Mouse (Mus musculus) Patski (cell line): Measurements from ENCODE around the gene Dnajc7. TPM values are rescaled to one million over a fixed set of nuclear protein-coding genes. Genes with fewer than 3 reads are reported as not detected.

Experiments
- ATAC-seq: fragments of 100-300 bp; one replicate; pipeline ENCODE4 v1.8.0; 2021
- CTCF ChIA-PET: fragments of 350-600 bp; sonication (Branson Sonifier 250); formaldehyde crosslinking; loops from one replicate; lab custom pipeline; 2022; ENCODE audit warnings: inconsistent platforms; lab: Charles Lee
- POLR2A ChIA-PET: fragments of 350-600 bp; sonication (Branson Sonifier 250); formaldehyde crosslinking; loops from one replicate; lab custom pipeline; 2022; ENCODE audit warnings: antibody characterized with exemption, inconsistent platforms; lab: Charles Lee
- DNase-seq: peaks from one replicate; pipeline ENCODE4 v3.0.0-alpha.2; 2011; ENCODE audit warnings: low read depth, low spot score
- H3K27me3 ChIP-seq: fragments of 371-371 bp; one replicate; pipeline ENCODE4 v1.5.1; 2021
- CTCF ChIP-seq: fragments of 100-300 bp; IDR thresholded peaks from one replicate; pipeline ENCODE4 v1.5.1; 2021
- in situ Hi-C: fragments of 300-500 bp; cut with MboI; formaldehyde crosslinking; loops from 3 replicates; pipeline ENCODE4 v1.11.1; 2018; ENCODE audit warnings: low pct_unique_long_range_greater_than_20kb, mixed read lengths
- polyA plus RNA-seq: library from polyadenylated mRNA; unstranded; gene quantifications from one replicate; pipeline ENCODE4 v1.2.3, GENCODE M21; 2021

Dnajc7 gene
- polyA plus RNA-seq, 1 experiment from 2014 or later, result 268 TPM

DNA sequence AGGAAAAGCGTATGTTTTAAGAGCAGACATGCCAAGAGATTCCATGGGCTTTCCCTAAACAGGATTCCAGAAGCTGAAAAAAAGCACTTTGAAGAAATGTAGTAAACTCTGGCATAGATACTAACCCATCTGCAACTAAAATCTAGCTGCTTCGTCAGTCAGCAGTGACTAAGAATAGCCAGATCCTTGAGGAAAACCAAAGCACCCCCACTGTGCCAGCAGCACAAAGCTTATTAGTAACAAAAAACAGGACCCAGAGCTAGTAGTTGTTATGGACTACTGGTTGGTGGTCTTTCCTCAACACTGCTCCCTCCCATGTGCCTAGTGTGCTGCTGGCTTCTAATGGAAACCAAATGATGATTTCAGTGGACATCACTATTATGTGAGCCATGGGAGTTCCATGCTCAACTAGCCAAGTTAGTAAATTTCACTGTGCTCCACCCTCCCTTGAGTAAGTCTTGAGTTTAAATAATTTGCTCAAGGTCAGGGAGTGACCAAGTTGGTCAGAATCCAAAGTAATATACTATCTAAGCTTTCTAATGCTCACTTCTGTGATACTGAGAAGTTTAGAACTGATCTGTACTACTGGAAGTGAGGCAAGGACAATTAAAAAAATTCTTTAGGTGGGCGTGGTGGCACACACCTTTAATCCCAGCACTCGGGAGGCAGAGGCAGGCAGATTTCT is 15.5 kb downstream of the Dnajc7 start:
- TF ChIP-seq CTCF, result no peak
- in situ Hi-C loops, result no loop called here
- DNase-seq (no peak), ATAC-seq (no peak)
- ChIA-PET POLR2A (interaction anchor here (0.6 to 0.9 kb wide), 2 partner anchors 24 to 1573 kb away, joined by 3 to 5 read pairs; no protein-coding TSS in a partner anchor), CTCF (no interaction called here)
- H3K27me3 ChIP-seq, result no peaks in the 10 kb centered on the region

DNA sequence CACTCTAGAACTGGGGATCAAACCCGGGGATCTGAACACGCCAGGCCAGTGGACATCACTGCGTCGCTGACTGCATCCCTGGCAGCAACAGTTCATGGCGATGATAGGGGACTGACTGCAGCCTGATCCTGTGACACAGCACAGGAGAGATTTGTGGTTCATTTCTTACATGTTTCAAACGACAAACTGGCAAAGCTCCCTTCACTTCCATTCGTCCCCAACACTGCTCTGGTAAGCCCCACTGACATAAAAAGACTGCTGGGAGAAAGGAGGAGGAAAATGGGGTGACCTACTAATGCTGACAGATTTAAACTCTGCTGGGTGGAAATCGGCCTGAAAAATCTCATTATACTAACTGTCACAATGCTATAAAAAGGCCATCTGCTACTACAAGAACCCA is 16.2 kb downstream of the Dnajc7 start:
- TF ChIP-seq CTCF, result no peak
- in situ Hi-C loops, result no loop called here
- ATAC-seq (no peak), DNase-seq (no peak)
- H3K27me3 ChIP-seq, result no peaks in the 10 kb centered on the region
- ChIA-PET CTCF (interaction anchor here (0.6 kb wide), 1 partner anchor 8 kb away, joined by 3 read pairs; no protein-coding TSS in a partner anchor), POLR2A (no interaction called here)

DNA sequence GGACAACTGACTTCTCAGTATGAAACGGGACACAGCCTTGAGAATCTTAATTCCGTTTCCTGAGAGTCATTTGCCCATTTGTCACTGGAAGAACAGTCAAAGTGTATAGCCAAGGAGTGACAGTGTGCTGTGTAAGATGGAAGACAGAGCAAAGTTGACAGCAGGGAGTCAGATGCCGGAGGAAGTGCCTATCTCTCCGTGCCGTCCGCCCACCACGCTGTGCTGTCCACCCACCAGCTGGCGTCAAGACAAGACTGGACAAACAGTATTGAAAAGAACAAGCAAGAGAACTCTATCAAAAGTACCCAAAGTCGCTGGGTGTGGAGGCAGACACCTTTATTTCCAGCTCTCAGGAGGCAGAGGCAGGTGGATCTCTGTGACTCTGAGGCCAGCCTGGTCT is 16.8 kb downstream of the Dnajc7 start:
- in situ Hi-C loops, result no loop called here

DNA sequence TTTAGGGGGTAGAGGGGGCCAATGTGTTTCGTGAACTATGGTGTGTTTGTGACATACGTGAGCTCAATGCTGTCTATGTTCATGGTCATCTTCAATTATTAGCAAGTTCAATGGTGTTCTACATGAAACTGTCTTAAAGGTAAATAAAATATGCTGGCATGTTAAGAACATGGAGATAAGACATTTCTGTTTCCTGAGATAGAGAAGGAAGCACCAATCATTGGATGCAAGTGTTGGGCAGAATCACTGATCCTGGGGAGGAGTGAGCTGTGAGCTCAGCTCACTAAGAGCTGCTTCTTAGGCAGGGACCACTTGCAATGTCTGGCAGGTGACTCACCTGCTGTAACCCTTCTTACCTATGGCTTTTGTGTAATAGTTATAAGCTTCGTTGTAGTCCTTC is 18.6 kb downstream of the Dnajc7 start:
- ATAC-seq (no peak), DNase-seq (no peak)
- ChIA-PET CTCF (interaction anchor here (1.4 to 1.5 kb wide), 2 partner anchors 10 to 29 kb away, joined by 3 read pairs; no protein-coding TSS in a partner anchor), POLR2A (no interaction called here)
- TF ChIP-seq CTCF, result no peak
- H3K27me3 ChIP-seq, result no peaks in the 10 kb centered on the region
- in situ Hi-C loops, result no loop called here

More for the DNA sequence above, 16.8 kb downstream of the Dnajc7 start:
- H3K27me3 ChIP-seq, result no peaks in the 10 kb centered on the region
- ChIA-PET POLR2A (no interaction called here), CTCF (interaction anchor here (0.6 kb wide), 1 partner anchor 9 kb away, joined by 3 read pairs; no protein-coding TSS in a partner anchor)
- DNase-seq, result no peak
- no peak for ATAC-seq
- no peak for TF ChIP-seq CTCF

DNA sequence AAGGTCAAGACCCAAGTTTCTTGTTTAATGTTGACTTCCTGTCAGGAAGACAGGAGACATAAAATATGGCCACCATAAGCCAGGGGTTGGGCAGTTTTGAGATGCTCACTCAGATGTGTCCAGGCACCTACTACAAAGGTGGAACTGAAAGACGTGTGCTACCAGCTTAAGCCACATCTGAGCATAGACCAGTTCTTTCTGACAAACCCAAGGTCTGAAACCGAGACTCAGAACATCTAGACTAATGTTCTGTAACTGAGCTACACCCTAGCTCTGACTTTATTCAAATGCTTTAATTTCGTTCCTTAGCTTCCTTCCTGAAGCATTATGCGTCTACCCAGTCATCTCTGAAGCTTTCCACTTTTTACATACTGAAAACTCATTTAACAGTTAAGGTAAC is 21.9 kb downstream of the Dnajc7 start:
- CTCF ChIA-PET, result no interaction called here
- DNase-seq (no peak), ATAC-seq (no peak)
- TF ChIP-seq CTCF, result no peak
- POLR2A ChIA-PET, result interaction anchor here (0.6 kb wide), 1 partner anchor 331 kb away, joined by 3 read pairs; no protein-coding TSS in a partner anchor
- in situ Hi-C loops, result no loop called here
- no peaks in the 10 kb centered on the region for H3K27me3 ChIP-seq

DNA sequence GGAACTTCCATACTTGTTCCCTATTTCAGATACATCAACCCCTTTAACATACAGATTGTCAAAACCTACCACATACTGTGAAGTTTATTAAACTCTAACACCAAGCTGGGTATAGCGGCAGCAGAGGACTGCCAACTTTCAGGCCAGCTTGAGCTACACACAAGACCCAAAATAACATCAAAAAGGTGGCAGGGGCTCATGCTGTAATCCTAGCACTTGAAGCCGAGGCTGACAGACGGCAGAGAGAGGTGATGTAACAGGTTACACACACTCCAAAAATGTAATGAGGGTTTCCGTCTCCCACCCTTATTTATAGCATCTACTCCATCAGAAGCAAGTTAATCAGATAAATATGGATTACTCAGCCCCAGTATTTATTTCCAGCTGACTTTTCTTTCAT is 24.4 kb downstream of the Dnajc7 start:
- TF ChIP-seq CTCF, result no peak
- POLR2A ChIA-PET, result no interaction called here
- ATAC-seq, result no peak
- CTCF ChIA-PET, result interaction anchor here (1.2 kb wide), 1 partner anchor 19 kb away, joined by 3 read pairs; no protein-coding TSS in a partner anchor
- in situ Hi-C loops, result no loop called here
- no peaks in the 10 kb centered on the region for H3K27me3 ChIP-seq
- no peak for DNase-seq

DNA sequence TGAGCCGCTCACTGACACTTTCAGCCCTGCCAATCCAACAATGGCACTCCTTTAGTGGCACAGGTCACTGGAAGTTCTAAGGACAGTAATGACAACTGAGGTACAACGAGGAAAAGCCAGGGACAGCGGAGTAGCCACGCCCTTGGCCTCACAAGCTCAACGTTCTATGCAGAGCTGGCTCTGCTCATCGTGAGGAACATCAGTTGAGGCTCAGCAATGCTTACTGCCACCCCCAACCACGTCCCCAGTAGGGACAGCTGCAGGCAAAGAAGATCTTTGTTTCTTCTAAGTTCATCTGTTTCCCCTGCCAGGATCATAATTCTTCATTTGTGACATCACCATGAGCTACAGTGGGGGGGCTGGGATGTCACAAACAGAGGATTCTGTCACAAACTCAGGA is 25.4 kb downstream of the Dnajc7 start:
- in situ Hi-C loops, result no loop called here
- no peak for DNase-seq
- ChIA-PET POLR2A (interaction anchor here (1.2 kb wide), 1 partner anchor 16 kb away, joined by 3 read pairs; no protein-coding TSS in a partner anchor), CTCF (interaction anchor here (1.2 to 3.6 kb wide), 2 partner anchors 13 to 18 kb away, joined by 3 to 11 read pairs; no protein-coding TSS in a partner anchor)
- no peaks in the 10 kb centered on the region for H3K27me3 ChIP-seq
- no peak for TF ChIP-seq CTCF
- no peak for ATAC-seq

DNA sequence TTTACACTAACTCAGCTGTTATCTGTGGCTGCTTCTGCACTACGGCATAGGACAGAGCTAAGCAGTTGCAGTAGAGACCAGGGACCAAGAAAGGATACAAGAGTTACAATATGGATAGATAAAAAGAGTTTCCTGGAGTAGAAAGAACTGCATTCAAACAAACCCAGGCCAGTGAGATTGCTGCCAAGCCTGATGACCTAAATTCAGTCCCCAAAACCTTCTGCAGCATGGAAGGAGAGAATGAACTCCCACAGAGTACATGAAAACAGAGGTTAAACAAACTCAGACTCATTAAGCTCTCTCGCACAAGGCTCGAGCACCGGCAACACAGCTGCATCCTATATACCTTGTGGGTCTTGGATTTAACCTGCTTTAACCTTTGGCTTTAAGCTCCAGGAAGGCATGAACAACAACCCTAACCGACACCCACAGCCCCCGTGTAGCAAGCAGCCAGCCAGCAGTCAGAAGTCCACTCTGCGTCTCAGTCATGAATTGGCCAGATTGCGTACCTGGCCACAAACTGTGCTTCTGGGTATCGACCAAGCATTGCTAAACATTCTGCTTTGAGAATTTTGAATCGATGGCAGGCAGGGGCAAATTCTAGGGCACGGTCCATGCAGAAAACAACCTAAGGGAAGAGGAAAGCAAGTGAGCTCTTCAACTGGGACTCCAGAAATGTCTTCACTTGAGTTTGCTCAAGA is 27.5 kb downstream of the Dnajc7 start:
- CTCF ChIA-PET, result interaction anchor here (1.7 to 3.6 kb wide), 2 partner anchors 11 to 34 kb away, joined by 4 to 11 read pairs; no protein-coding TSS in a partner anchor

DNA sequence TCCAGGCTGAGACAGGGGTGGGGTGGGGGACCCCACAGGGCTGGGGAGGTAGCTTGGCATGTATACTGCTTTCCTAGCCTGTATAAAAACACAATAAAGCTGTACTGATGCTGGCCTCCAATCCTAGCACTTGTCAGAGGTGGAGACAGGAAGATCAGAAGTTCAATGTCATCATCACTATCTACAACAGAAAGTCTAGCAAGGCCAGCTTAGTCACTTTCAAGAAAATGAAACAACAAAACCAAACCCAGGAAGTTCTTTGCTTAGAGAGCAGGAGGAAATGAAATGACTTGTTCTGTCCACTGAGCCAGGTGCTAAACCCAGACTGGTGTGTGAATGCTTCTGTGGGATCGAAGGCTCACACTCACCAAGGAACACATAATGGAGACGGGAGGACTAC is 31.5 kb downstream of the Dnajc7 start:
- CTCF ChIA-PET, result no interaction called here
- no peak for ATAC-seq
- POLR2A ChIA-PET, result no interaction called here

More for the DNA sequence above, 27.5 kb downstream of the Dnajc7 start:
- no peak for DNase-seq
- ATAC-seq, result no peak
- POLR2A ChIA-PET, result interaction anchor here (1.0 to 1.9 kb wide), 2 partner anchors 17 to 26 kb away, joined by 3 to 5 read pairs; partner anchors contain the start of gene Nkiras2
- in situ Hi-C loops, result no loop called here
- no peak for TF ChIP-seq CTCF
- H3K27me3 ChIP-seq, result no peaks in the 10 kb centered on the region

DNA sequence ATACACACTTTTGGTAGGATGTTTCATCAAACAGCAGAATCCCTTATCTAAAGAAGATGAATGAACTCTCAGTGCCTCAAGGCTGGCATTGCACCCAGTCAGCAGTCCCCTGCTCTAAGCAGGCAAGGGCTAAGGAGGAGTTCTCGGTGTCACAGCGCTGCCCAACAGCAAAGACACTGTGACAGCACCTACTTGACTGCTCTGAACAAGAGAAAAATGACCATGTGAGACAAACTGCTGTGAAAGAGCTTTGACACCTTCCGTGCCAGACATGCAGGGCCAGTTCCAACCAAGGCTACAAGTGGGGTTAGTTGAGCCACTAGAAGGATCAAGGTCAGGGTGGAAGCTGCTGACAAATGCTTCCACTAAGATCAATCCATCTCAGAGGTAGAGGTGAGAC is 34.8 kb downstream of the Dnajc7 start:
- ATAC-seq (no peak), DNase-seq (no peak)
- POLR2A ChIA-PET, result no interaction called here
- TF ChIP-seq CTCF, result no peak
- no peaks in the 10 kb centered on the region for H3K27me3 ChIP-seq
- in situ Hi-C loops, result no loop called here
- CTCF ChIA-PET, result no interaction called here

More for the DNA sequence above, 31.5 kb downstream of the Dnajc7 start:
- H3K27me3 ChIP-seq, result no peaks in the 10 kb centered on the region
- no peak for TF ChIP-seq CTCF
- DNase-seq, result no peak
- in situ Hi-C loops, result no loop called here
